Mouse (Mus musculus): ENCODE measurements around the gene Dmpk. TPM values are rescaled to one million over a fixed set of nuclear protein-coding genes. Genes with fewer than 3 reads are reported as not detected.
"Not testable (repeated sequence)": the region's sequence is repeated elsewhere in the genome, so short reads cannot be mapped to it uniquely, and the experiment has no call there.

Dmpk gene
- 10 to 100 TPM; 25.0 to 39.7 (median 31.6) TPM for total RNA-seq (2022)

DNA sequence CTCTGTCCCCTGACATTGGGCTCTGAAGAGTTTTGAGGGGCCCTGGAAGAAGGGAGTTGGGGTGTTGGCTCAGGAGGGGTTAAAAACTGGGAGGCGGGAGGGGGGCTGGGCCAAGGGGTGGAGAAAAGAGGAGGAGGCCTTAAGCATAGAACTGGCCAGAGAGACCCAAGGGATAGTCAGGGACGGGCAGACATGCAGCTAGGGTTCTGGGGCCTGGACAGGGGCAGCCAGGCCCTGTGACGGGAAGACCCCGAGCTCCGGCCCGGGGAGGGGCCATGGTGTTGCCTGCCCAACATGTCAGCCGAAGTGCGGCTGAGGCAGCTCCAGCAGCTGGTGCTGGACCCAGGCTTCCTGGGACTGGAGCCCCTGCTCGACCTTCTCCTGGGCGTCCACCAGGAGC is at the start of gene Dmpk:
Gene Dmpk, plus strand, starts transcription at position 149 of the 400 bp plus-strand sequence.
- DNase-seq (ENCODE audit: low spot score in 2 of 2) = no peak

DNA sequence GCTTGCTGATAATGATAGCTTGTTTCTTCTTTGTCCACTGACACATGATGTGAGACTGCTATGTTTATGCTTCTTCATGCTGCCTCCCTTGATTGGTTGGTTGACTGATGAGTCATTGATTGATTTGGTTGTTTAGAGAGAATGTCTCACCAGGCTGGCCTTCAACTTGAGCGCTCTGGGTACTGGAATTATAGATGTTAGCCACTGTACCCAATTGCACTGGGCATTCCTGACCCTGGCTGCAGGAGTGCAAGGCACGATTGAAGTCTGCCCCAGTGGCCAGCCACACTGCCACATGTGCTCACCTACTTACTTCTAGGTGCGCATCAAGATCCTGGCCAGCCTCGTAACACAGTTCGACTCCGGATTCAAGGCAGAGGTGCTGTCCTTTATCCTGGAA is 39.0 kb upstream of the Dmpk start:
- no peak for DNase-seq (ENCODE audit: low spot score in 2 of 2)

DNA sequence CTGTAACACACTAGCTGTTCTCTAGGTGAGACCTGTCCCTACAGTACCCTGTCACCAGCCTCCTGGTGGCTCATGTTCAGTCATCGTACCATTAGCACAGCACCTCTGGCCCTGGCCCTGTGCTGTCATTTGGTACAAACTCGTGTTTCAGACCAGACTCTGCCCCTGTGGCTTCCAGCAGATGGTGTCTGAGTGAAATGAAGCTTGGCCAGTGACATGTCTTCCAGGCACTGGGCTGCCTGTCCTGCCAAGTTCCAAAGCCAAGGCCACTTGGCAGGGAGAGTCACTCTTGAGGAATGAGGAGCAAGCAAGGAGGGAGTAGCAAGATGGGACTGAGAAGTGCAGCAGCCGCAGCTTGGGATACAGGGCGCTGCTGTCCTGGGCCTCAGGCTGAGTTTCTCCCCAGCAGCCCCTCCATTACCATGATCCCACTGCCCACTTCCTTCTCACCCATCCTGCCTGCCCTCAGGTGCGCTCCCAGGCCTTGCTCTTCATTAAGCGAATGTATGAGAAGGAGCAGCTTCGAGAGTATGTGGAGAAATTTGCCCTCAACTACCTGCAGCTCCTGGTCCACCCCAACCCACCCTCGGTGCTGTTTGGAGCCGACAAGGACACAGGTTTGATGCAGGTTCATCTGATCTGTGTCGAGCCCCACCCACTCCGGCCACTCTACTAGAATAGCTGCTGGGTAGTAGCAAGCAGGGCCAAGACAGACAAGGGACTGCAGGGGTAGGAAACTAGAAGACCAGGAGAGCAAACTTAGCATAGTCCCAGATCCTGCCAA is 37.2 kb upstream of the Dmpk start:
- no peak for DNase-seq (ENCODE audit: low spot score in 2 of 2)

DNA sequence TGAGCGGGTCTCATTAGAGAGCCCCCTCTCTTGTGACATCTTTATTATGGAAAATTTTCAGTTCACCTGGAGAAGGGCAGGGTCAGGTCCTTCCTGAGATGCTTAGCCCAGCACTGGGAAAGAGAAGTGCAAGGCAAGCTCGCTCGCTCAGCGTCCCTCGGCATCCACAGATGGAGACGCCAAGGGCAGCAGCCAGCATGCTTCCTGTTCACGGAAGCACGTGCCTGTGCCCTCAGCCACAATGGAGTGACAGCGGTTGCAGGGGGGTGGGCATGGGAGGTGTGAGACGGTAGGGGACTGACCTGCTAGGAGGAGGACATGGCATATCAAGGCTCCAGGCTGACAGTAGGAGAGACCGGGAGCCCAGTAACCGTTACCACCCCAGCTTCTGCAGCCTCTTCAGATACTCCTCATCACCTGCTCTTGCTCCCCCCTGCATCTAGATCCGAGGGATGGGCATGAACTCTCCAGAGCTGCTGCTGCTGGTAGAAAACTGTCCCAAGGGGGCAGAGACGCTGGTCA is 35.6 kb upstream of the Dmpk start:
- DNase-seq (ENCODE audit: low spot score in 2 of 2) = no peak

DNA sequence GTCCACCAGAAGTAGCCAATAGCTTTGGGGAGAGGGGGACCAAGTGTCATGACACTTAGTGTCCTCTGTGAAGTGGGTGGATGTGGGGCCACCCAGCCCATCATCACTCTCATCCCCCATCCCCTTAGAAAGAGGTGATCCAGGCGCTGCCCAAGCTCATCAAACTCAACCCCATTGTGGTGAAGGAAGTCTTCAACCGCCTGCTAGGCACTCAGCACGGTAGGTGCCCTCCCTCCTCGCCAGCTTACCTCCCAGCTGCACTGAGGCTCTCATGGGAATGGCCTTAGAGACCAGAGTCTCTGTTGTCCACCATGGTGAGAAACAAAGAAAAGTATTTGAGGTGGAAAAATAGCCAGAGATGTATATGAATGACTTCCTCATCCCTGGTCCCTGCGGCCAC is 34.4 kb upstream of the Dmpk start:
- DNase-seq (ENCODE audit: low spot score in 2 of 2) = no peak

DNA sequence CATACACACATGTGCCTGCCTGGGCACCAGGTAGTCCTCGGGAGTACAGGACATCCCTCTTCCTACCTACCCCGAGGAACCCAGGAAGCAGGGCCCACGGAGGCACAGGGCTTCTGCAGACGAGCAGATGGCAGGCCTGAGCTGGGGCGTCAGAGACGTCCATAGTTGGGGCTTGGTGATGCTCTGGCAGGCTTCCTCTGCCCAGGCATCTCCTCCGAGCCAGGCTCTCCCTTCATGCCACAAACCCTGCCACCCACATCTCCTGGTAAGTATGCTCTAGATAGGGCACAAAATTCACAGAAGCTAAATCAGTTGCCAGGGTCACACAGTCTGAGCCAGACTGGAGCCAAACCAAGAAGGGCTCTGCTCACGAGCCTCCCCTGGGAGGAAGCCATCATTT is 33.5 kb upstream of the Dmpk start:
- DNase-seq (ENCODE audit: low spot score in 2 of 2) = peak in 1 of 2 experiments; percentile 60

DNA sequence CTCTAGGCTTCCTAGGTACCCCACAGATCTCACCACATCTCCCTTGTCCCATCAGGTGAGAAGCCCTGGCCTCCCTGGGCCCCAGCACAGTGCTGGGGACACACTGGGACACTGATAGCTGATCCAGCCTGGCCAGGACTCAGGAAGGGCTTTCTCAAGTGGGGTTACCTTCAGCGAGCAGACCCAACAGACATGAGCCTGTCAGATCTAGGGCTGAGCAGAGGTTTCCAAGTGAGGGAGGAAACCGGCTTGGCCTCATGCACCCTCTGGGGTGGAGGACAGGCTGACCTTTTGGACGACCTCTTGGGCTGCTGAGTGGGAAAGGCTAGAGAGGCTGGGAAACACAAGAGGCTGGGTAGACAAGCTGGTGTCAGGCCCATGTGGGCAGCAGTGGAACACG is 32.5 kb upstream of the Dmpk start:
- no peak for DNase-seq (ENCODE audit: low spot score in 2 of 2)

DNA sequence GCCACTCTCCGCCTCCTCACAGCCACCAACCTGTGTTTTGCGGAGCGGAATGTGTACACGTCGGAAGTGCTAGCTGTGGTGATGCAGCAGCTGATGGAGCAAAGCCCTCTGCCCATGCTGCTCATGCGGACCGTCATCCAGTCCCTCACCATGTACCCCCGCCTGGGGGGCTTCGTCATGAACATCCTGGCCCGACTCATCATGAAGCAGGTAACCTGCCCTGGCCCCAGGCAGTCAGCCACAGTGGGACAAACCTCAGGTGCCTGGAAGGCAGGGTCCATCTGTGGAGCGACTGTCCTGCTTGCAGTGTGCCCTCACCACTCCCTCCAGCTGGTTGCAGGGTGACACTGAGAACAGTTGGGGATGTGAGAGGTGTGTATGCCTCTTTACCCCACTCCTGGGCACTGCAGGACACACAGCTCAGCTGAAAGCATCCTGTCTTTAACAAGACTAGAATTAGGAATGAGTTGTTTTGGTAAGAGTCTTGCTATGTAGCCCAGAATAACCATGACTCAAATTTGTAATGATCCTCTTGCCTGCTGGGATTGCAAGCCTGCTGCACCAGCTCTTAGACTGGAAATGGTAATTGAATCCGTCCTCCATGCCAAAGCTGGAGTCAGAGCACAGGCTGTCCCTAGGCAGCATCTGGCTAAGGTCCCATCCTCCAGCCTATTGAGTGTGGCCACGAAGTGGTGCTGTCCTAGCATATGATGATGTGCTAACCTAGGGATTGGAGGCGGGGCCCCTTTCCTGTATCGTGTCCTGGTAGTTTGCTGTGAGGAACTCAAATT is 31.1 kb upstream of the Dmpk start:
- DNase-seq (ENCODE audit: low spot score in 2 of 2) = peak; percentile 37 to 80

DNA sequence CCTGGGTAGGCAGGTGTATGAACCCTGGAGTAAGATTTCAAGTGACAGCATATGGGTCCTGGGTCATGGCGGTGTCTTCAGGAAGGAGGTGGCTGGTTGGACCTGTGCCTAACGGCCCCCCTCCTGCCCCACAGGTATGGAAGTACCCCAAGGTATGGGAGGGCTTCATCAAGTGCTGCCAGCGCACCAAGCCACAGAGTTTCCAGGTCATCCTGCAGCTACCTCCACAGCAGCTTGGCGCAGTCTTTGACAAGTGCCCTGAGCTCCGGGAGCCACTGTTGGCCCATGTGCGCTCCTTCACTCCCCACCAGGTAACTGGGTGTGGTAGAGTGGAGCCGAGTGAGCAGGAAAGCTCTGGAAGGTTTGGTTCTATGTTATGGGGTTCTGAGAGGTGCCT is 30.5 kb upstream of the Dmpk start:
- DNase-seq (ENCODE audit: low spot score in 2 of 2) = no peak

DNA sequence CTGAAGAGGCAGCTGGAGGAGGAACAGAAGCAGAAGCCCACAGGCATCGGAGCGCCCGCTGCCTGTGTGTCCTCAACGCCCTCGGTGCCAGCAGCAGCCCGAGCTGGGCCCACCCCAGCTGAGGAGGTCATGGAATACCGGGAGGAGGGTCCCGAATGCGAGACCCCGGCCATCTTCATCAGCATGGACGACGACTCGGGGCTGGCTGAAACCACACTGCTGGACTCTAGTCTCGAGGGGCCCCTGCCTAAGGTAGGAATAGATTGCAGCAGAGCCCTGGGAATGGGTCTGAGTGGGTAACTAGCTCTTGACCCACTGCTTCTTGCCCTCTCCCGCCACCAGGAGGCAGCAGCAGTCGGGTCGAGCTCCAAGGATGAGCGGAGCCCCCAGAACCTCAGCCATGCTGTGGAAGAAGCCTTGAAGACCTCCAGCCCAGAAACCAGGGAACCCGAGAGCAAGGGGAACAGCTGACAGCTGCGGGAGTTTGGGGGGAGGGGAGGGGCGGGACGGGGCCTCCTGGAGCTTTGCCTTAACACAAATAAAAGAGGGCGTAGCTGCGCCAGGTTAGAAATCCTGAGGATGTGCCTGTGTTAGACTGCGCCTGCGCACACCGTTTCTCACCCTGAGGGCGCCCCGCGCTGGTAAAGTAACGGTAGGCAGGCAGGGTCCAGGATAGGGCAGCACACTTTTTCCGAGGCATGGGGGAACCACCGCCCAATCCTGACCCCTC is 29.4 kb upstream of the Dmpk start, which contains the start of gene Rsph6a:
Gene Rsph6a, plus strand, starts transcription at position 644 of the 730 bp plus-strand sequence.
- DNase-seq (ENCODE audit: low spot score in 2 of 2) = no peak

DNA sequence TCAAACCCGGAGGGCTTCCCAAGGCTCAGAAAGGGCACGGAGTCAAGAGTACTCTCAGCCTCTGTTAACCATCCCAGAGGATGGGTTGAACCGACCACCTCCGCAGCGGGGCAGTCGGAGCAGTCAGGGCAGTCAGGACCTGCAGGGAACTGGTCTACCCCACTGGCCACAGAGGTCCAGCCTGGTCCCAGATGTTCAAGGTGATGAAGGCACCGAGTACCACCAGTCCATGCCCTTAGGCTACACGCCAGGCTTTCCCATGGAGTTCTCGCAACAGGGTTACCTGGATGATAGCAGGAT is 28.9 kb upstream of the Dmpk start:
- no peak for DNase-seq (ENCODE audit: low spot score in 2 of 2)

DNA sequence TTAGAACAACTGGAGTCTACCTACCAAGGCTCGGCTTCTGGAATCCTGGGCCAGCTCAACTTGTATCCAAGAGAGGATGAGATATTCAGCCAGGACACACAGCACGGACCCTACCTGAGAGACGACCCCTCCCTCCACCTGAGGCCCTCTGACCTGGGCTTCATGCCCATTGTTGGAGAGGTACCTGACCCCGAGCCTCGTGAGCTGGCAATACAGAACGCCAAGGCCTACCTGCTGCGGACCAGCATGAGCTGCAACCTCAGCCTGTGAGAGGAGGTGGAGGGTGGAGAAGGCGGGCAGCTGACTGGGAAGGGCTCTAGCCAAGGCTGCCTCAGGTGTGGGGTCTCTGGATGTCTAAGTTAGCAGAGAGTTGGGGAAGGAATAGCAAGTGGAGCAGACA is 28.5 kb upstream of the Dmpk start:
- no peak for DNase-seq (ENCODE audit: low spot score in 2 of 2)

DNA sequence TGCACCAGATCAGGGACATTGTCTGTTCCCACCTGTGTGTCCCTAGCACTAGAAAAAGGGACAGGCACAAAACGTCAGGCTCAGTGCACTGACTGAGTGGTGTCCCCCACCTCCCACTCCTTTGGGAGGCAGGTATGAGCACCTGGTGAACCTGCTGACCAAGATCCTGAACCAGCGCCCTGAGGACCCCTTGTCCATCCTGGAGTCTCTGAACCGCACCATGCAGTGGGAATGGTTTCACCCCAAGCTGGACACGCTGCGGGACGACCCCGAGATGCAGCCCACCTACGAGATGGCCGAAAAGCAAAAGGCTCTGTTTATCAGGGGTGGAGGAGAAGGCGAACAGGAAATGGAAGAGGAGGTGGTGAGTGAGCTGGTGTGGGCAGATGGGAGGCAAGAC is 26.2 kb upstream of the Dmpk start:
- no peak for DNase-seq (ENCODE audit: low spot score in 2 of 2)

DNA sequence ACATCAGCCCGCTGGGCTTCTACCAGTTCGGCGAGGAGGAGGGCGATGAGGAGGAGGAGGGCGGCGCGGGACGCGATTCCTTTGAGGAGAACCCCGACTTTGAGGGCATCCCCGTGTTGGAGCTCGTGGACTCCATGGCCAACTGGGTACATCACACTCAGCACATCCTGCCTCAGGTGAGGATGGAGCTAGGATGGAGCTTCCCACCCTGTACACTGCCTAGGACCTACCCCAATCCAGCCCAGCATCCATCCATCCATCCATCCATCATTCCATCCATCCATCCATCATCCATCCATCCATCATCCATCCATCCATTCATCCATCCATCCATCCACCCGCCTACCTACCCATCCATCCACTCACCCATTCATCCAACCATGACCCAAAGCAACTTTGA is 17.8 kb upstream of the Dmpk start:
- DNase-seq (ENCODE audit: low spot score in 2 of 2) = no peak

DNA sequence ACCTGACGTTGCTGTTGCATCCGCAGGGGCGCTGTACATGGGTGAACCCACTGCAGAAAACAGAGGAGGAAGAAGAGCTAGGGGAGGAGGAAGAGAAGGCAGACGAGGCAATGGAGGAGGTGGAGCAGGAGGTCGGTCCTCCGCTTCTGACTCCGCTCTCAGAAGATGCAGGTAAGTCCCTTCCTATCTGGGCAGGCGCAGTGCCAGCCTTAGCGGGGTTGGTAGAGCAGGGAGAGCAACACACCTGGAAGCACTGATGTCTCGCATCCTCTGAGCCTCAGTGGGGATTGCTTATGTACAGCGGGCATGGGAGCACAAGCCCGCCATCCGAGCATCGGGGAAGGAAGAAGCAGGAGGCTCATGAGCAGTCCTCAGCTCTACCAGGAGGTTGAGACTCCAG is 16.6 kb upstream of the Dmpk start:
- DNase-seq (ENCODE audit: low spot score in 2 of 2) = no peak

DNA sequence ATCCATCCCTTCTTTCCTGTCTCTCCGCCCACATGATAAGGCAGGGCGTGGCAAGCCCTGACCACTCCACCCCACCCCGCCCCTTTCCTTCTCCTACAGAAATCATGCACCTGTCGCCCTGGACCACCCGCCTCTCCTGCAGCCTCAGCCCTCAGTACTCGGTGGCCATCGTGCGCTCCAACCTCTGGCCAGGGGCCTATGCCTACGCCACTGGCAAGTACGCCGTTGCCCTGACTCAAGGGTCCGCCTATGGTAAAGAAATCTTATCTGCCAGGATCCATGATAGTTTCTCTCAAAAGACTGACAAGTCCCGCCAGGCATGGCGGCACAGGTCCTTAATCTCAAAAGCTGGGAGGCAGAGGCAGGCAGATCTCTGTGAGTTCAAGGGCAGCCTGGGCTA is 15.7 kb upstream of the Dmpk start:
- no peak for DNase-seq (ENCODE audit: low spot score in 2 of 2)

DNA sequence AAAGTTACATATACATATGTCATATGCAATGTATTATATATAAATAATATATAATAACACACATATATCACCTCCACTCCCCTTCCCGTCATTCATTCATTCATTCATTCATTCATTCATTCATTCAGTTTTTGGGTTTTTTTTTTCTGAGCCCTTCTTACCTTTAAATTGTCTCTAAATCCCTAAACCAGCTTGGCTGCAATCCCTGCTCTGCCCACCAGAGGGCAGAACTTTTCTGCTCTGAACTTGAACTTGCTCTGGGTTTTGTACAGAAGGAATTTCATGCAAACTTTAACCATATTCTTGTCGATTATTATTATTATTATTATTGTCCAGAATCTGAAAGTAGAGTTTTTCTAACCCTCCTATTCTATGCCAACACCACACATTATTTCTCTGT is 14.9 kb upstream of the Dmpk start:
- peak in 1 of 2 experiments; percentile 69 for DNase-seq (ENCODE audit: low spot score in 2 of 2)

DNA sequence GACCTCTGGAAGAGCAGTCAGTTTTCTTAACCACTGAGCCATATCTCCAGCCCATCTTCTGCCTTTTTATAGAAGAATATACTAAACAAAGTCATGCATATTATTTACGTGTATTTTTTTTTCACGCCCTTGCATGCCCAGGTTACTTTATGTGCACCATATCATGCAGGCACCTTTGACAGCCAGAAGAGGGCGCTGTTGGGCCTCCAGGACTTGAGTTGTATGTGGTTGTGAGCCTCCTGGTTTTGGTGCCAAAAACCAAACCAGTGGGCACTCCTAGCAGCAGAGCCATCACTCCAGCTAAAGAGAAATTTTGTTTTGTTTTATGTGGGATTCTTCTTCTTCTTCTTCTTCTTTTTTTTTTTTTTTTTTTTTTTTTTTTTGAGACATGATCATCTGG is 14.1 kb upstream of the Dmpk start:
- no peak for DNase-seq (ENCODE audit: low spot score in 2 of 2)

DNA sequence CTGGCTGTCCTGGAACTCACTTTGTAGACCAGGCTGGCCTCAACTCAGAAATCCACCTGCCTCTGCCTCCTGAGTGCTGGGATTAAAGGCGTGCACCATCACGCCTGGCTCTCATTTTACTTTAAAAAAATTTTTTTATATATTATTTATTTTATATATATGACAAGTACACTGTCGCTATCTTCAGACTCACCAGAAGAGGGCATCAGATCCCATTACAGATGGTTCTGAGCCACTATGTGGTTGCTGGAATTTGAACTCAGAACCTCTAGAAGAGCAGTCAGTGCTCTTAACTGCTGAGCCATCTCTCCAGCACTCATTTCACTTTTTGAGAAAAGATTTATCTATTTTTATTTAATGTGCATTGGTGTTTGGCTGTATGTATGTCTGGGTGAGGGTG is 12.6 kb upstream of the Dmpk start:
- not testable (repeated sequence) for DNase-seq (ENCODE audit: low spot score in 2 of 2)

DNA sequence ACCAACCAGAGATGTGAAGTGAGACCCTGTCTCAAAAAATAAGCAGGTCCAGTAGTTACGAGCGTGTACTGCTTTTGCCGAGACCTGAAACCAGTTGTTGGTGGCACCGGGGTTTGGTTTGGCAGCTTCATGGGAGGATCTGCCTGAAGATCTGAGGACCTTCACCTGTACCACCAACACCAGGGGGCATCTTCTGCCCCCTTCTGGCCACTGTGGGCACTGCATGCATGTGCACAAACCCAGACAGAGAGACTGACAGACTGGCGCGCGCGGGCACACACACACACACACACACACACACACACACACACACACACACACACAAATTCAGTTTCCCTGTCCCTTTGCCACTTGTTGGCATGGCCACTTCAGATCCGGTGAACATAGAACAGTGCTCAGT is 10.1 kb upstream of the Dmpk start:
- DNase-seq (ENCODE audit: low spot score in 2 of 2) = no peak

DNA sequence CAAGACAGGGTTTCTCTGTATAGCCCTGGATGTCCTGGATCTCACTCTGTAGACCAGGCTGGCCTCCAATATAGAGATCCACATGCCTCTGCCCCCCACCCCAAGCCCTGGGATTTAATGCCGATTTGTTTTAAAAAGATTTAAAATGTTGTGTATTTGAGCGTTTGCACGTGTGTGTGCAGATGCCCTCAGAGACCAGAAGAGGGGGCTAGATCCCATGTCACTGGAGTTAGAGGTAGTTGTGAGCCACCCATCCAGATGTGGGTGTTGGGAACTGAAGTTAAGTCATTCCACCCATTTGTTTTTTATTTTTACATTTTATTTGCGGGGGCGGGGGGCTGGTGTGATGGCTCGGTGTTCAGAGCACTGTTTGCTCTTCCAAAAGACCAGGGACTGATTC is 9.2 kb upstream of the Dmpk start:
- no peak for DNase-seq (ENCODE audit: low spot score in 2 of 2)

DNA sequence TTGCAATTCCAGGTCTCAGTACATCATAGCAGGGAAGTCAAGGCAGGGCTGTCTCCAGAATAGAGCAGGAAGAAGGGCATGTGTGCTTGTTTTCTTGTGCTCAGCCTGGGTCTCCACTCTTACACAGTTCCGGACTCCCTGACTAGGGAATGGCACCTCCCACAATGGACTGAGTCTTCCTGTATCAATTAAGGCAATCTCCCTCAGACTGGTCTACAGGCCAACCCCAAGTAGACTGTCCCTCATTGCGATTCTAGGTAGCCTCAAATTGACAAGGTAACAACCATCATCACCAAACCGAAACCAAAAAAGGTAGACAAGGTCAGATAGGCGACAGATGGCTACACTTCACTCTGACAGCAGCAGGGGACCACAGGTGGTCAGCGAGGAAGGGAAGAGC is 8.4 kb upstream of the Dmpk start:
- no peak for DNase-seq (ENCODE audit: low spot score in 2 of 2)
